Mouse (Mus musculus) heart, postnatal 10 days (tissue): ENCODE data around the gene Gpr137. TPM values are rescaled to one million over a fixed set of nuclear protein-coding genes. Genes with fewer than 3 reads are reported as not detected.
"Not testable (repeated sequence)": the region's sequence is repeated elsewhere in the genome, so short reads cannot be mapped to it uniquely, and the experiment has no call there.

Experiments
- DNase-seq, 2 experiments: peaks; one replicate each; pipeline ENCODE4 v3.0.0; 2021
- intact Hi-C: fragments of 180-260 bp; cut with DNase I; formaldehyde crosslinking; loops from one replicate; pipeline ENCODE4 v1.15.1; 2025
- total RNA-seq, 2 experiments: library from RNA; stranded (reverse); gene quantifications; 2 replicates each; pipeline ENCODE4 v1.2.3; 2021

Gpr137 gene
- total RNA-seq, 2 experiments from 2014 or later = 28.8 to 32.4 TPM

- intact Hi-C loops = loop anchor here (1.0 kb wide), 1 partner anchor 9 kb away; no protein-coding TSS in a partner anchor
- DNase-seq = peak in 1 of 2 experiments; percentile 12
Measured at GRCm38 (mm10) chr19:6911101-6912074, 30.9 kb downstream of the Gpr137 start.

GRCm38 (mm10) chr19:6910306-6910705 lies 32.0 kb downstream of the Gpr137 start:
- intact Hi-C loops = not testable (repeated sequence)
- DNase-seq = peak; percentile 61 to 62

DNA sequence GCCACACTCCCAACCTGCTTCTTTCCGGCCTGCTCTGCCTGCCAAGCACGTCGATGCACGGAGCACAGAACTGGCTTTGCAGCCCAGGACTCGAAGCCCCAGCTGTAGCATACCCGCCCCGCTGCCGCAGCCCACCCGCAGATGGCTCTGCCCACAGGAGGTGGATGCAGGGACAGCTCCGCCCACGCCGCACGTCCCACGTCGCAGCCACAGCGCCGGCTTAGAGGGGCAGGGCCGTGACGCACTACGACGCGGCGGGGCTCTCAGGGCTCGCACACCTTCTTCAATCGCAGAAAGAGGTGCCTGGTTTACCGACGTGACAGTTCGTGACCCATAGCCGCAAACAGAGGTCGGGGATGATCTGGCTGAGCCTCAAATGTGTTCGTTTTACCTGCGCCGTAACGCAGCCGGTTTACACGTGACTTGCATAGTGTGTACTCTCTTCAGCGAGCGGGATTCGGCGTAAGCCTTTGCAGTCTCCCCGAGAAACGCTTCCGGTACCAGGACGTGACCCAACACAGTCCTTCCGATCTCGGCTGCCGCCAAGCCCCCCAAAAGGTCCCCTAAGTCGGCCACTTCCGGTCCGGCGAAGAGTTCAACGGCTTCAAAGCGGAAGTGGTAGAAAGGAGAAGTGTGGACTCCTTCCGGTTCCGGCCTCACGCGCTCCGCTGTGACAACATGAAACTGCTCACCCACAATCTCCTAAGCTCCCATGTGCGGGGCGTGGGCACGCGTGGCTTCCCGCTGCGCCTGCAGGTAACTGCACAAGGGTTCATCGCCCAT lies 32.6 kb downstream of the Gpr137 start, which contains the start of the genes Trmt112 and Prdx5:
Gene Trmt112 (plus strand): TSS at position 192 of the 783 bp plus-strand sequence.
Gene Prdx5 (minus strand): TSS at position 600 of the 783 bp plus-strand sequence.
- intact Hi-C loops = loop anchor here (2.0 kb wide), 1 partner anchor 69 kb away; the partner anchor contains the start of gene Rps6ka4
- DNase-seq = peak; percentile 92 to 94

GRCm38 (mm10) chr19:6909021-6909420 lies 33.3 kb downstream of the Gpr137 start:
- intact Hi-C loops = loop anchor here (2.0 kb wide), 1 partner anchor 68 kb away; the partner anchor contains the start of gene Rps6ka4
- DNase-seq = no peak

DNA sequence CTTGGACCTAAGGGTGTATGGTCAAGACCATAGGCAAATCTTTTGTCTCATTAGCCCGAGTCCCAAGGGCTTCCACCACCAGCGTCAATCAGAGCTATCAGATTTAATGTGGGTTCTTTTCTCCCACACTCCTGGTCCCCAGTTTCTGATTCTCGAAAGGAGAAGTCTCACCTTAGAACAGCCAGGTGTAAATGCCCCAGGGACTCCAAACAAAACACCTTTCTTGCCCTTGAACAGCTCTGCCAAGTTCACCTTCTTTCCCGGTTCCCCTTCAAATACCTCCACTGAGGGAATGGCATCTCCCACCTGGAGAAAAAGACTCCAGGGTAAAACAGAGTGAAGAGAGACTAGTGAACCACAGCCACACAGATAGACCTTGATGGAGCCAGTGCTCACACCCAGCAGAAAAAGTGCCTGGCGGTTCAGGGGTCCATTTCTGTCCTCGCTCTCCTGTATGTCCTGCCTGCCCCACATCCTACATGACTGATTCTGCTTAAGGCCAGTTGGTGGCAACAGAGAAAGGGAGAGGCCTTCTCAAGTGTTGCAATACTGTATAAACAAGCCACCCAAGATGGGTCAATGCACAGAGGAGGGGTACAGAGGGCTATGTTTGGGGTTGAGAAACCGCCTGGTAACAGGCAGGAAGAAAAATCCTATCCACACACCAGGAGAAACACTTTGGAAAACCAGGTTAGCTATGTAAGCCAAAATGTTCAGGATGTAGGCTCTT lies 34.3 kb downstream of the Gpr137 start:
- intact Hi-C loops = loop anchor here (2.0 kb wide), 1 partner anchor 67 kb away; the partner anchor contains the start of gene Rps6ka4
- DNase-seq = peak in 1 of 2 experiments; percentile 16

DNA sequence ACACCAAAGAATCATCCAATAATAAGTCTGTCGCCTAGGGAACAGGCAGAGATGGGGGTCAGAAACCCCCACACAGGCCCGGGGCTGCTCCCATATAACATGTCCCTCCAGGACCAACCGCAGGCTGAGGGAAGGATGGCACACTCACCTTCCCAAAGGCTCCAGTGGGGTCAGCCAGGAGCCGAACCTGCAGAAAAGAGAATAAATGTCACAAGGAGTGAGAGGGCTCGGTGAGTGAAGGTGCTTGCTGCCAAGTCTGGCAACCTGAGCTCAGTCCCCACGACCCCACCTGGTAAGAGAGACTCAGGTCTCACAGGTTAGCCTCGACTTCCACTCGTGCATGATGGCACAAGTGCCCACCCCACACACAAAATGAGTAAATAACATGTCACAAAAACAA lies 35.2 kb downstream of the Gpr137 start:
- no peak for DNase-seq
- intact Hi-C loops = no loop called here

DNA sequence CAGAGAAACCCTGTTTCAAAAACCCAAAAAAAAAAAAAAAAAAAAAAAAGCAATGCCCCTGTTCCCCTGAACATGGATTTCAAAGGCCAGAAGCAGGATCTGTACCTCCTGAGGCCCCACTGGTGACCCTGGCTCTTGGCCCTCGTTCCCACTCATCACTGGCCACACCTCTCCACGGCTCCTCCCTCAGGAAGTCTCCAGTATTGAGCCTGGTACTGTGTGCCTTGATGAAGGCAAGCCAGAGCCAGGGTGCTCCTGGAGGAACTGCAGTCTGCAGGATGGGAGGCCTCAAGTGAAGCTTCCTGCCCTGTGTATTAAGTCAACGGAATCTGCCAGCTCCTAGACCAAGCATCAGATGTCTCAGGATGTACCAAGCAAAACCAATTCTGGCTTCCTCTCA lies 36.1 kb downstream of the Gpr137 start:
- no peak for DNase-seq
- intact Hi-C loops = no loop called here

DNA sequence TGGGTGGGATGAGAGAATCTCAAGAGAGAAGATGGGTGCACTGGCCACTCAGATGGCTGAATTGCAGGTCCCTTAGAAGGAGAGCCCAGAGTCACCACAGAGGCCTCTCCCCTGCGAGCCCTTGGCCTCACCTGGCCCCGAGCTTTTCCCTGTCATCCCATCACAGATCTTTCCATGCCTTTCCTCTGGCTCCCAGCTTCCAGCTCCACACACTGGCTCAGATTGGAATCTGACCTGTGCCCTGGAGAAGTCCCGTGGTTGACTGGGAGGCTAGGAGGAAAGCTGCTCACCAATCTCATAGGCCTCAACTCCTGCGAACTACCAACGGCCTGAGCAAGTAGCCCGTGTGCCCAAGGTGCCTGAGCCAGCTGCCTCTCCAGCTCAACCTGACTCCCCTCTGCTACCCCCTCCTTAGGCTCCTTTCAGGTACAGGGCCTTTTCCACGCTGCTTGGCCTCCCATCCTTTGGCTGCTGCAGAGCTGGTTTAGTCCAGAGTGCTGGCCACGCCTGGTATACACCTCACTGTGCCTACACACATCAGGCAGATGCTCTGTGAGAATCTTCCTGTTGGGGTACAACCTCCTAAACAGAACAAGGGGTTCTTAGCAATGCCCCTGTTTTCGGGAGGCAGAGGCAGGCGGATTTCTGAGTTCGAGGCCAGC lies 36.7 kb downstream of the Gpr137 start:
- no peak for DNase-seq
- intact Hi-C loops = no loop called here

DNA sequence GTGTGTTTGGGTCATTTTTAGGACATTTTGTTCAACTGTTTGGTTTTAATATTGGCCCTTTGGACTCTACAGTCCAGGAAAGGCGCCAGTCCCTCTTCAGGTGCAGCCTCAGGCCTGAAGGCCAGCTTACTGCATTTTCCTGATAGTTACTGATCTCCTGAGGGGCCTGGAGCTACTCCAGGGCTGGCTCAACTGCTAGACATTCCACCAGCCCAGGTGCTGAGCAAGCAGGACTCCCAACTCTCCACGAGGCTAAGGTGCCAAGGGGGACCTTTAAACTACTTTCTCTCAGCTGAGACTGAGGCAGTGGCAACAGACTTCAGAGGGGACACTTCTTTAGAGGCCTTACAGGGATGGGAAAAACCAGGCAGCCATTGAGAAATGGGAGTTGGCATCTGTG lies 37.4 kb downstream of the Gpr137 start:
- DNase-seq = no peak
- intact Hi-C loops = no loop called here

DNA sequence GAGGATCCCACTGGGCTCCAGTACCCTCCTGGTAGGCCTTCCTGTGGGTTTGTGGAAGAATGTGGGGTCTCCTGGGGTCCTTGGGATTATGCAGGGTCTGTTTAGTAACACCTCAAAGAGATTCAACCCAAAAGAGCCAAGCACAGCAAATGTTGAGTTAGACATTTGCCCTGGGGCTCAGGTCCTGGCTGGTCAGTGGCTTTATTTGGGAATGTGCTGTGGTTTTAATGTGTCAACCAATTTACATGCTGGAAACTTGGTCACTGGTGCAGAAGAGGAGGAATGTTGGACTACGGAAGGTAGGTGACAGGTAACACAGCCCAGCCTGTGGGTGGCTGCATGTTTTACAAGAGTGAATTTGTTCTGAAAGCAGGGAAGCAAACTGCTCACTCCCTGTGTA lies 39.2 kb downstream of the Gpr137 start:
- no peak for DNase-seq
- intact Hi-C loops = no loop called here

- intact Hi-C loops = no loop called here
- DNase-seq = no peak
Measured at GRCm38 (mm10) chr19:6899641-6900040, 42.6 kb downstream of the Gpr137 start.

DNA sequence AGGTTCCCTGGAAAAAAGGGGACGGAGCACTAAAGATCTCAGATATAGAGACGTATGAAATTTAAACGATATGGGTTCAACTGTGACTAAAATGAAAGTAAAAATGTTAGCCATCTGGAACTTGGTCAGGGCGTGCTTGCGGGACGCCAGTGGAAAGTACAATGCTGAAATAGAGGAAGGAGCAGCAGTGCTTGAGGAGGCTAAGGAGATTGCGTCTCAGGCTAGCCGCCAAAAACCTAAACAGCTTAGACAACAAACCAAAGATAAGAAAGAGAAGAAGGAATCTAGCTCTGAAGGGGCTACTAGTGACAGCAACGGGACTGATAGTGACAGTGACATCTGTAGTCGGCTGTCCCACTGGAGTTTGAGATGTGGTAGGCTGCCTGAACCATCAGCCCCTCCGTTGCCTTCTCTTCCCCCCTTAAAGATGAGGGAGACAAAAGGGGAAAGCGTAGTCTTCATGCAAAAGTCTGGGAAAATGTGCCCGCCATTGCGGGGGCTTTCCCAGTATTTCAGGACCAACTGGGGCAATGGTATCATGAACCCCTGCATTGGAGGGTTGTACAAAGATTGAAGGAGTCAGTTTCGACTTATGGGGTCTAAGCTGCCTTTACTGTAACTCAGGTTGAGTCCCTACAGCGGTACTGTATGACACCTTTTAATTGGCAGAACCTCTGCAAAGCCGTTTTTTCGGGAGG lies 46.5 kb downstream of the Gpr137 start:
- DNase-seq, intact Hi-C loops: not testable (repeated sequence)

GRCm38 (mm10) chr19:6893731-6894451 lies 48.4 kb downstream of the Gpr137 start:
- no peak for DNase-seq
- intact Hi-C loops = no loop called here

GRCm38 (mm10) chr19:6892512-6892911 lies 49.8 kb downstream of the Gpr137 start:
- intact Hi-C loops = no loop called here
- no peak for DNase-seq
